Mouse (Mus musculus): ENCODE data around the gene Ppp1cc. TPM values are rescaled to one million over a fixed set of nuclear protein-coding genes. Genes with fewer than 3 reads are reported as not detected.
"Not testable (repeated sequence)": the region's sequence is repeated elsewhere in the genome, so short reads cannot be mapped to it uniquely, and the experiment has no call there.

Gene Ppp1cc
- total RNA-seq, 2 experiments from 2014 or later, result 219 to 431 TPM

DNA sequence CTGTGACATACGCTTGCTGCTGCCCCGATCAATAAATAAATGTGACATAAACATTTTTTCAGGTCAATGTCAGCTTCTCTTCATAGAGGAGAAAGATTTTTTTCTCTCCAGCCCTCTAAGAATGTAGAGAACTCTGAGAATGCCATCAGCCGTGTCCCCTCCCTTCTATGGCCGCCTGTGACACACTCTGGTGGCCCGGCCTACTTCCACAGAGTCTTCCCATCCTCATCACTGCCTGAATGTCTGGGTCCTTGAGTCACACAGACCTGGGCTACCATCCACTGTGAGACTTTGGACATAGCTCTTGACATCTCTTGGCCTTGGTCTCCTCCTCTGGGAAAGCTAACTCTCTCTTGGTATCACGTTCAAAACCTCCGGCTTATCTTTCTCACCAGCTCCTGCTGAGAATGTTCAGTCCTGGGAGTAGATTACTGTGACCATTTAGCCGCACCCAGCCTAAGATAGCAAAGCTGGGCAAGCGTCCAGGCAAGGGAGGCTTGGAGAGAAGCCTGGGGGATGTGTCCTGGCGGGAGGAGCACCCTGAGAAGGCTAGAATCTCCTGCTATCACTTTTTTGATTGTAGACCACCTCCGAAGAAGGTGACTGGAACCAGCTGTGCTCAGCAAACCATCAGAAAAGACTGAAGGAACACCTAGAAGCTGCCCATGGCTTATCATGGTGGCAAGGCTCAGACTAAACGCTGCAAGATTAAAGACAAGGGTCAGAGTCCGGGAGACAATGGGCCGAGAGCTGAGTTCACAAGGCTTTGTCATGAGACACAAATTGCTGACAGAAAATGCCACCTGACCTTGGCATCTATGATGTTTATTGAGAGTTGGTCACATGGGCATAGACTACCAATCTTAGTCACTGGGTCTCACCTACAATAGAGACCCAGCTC, 21.3 kb upstream of the Ppp1cc start:
- peak; percentile 60 for ATAC-seq (replicated peaks; ENCODE audit: poor library complexity)

DNA sequence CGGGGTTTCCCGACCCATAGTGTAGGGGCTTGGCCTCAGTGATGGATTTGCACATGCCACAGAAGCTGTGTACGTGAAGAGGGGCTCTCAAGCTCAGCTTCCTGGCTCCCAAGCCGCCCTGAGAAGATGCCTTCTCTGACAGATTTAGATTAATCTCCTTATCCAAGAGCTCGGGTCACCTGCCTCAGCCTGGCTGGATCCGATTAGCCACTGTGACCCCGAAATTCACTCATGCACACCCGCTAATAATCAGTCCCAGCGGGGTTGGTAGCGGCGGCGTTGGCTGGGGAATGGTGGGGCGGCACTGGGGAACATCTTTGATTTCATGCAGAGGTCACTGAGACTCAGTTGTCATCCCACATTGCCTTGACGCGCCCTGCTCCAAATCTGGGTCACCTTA, 19.2 kb upstream of the Ppp1cc start:
- ATAC-seq (replicated peaks; ENCODE audit: poor library complexity), result no peak

DNA sequence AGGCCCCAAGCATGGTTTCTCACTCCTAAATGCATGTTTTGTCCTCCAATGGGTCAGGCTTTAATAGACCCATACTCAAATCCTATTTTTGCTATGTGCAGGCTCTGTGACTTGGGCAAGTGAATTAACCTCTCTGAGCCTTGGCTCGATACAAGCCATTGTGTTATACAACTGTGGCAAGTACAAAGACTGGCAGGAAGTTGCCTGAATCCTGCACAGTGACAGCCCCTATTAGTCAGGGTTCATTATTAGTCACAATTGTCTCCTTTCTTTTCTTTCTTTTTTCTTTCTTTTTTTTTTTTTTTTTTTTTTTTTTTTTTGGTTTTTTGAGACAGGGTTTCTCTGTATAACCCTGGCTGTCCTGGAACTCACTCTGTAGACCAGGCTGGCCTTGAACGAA, 18.3 kb upstream of the Ppp1cc start:
- not testable (repeated sequence) for ATAC-seq (replicated peaks; ENCODE audit: poor library complexity)

DNA sequence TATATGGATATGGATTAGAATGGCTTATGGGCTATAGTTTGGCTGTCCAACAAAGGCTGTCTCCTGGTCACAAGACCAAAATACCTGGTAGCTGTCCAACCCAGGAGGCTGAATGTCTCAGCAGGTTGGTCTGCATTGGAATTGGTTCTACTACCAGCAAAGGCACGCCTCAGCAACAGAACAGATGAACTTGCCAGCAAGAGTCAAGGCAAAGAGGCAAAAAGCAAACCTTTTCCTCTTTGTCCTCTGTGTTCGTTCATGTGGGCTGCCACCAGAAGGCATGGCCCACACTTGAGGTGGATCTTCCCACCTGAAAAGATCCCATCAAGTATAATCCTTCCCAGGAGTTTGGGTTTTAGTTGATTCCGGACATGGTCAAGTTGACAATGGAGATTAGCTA, 17.4 kb upstream of the Ppp1cc start, which contains the start of gene Ccdc63:
Ccdc63 (minus strand) TSS at position 101 of the 400 bp plus-strand sequence.
- no peak for ATAC-seq (replicated peaks; ENCODE audit: poor library complexity)

DNA sequence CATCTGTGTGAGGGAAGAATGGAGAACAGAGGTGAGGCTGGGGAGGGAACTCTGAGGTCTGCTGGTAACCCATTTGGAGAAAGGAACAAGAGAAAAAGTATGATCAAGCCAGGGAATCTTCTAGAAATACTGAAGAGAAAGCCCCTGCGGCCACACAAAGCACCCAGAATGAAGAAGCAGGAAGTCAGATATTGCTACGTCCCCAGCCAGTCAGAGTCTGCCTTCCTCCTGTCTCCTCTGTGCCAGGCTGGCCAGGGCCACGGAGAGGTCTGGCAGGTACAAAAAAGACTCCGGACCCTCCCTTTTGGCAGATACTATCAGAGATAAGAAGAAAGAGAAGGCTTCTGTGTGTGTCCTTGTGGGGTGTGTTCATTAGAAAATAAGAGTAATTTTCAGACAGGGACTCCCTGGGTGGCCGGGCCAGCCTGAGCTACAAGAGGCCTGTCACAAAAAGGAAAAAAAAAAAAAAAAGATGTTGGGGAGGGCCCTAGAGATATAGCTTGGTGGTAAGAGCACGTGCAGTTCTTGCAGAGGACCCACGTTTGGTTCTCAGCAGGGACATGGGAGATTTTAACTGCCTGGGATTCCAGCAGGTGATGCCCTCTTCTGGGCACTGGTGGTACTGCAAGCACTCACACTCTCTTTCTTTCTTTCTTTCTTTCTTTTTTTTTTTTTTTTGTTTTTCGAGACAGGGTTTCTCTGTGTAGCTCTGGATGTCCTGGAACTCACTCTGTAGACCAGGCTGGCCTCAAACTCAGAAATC, 15.7 kb upstream of the Ppp1cc start:
- peak; percentile 68 for ATAC-seq (replicated peaks; ENCODE audit: poor library complexity)

- no peak for ATAC-seq (replicated peaks; ENCODE audit: poor library complexity)
Observed at GRCm38 (mm10) chr5:122143543-122143942, 14.5 kb upstream of the Ppp1cc start.

DNA sequence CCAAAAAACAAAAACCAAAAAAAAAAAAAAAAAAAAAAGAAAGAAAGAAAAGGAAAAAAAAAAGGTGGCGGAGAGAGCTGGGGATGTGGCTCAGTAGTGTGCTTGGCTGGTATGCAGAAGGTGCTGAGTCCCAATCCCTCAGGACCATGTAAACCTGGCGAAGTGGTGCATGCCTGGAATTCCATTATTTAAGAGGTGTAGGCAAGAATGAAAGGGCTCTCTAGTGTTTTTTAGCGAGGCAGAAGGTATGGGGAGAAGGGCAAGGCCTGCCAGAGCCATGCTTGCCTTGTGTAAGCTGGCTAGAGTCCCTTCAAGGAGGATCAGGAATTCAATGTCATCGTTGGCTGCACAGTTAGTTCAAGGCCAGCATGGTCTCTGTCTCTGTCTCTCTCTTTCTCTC, 13.3 kb upstream of the Ppp1cc start:
- ATAC-seq (replicated peaks; ENCODE audit: poor library complexity), result no peak

- peak; percentile 88 for ATAC-seq (replicated peaks; ENCODE audit: poor library complexity)
Observed at GRCm38 (mm10) chr5:122145381-122146055, 12.6 kb upstream of the Ppp1cc start.

- ATAC-seq (replicated peaks; ENCODE audit: poor library complexity), result peak; percentile 17; the same call in 1 of the 2 replicates
Observed at GRCm38 (mm10) chr5:122146056-122146580, 12.0 kb upstream of the Ppp1cc start.

DNA sequence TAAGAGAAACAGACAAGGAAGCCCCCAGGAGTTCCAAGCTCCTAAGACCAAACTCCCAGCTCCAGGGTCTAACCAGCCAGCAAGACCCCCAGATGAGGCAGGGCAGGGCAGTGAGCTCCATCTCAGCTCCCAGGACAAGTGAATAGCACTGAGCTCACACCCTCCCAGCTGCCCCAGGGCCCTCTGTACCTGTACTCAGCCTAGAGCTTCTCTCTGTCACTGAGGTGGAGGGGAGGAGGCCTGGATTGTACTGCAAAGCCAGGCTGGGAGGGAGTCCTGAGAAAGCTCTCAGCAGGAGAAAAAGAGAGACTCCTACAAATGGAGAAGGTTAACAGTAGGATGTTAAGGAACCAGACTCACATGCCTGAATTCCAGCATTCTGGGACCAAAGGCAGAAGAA, 11.5 kb upstream of the Ppp1cc start:
- ATAC-seq (replicated peaks; ENCODE audit: poor library complexity), result no peak

GRCm38 (mm10) chr5:122148107-122148506, 10.0 kb upstream of the Ppp1cc start:
- no peak for ATAC-seq (replicated peaks; ENCODE audit: poor library complexity)

DNA sequence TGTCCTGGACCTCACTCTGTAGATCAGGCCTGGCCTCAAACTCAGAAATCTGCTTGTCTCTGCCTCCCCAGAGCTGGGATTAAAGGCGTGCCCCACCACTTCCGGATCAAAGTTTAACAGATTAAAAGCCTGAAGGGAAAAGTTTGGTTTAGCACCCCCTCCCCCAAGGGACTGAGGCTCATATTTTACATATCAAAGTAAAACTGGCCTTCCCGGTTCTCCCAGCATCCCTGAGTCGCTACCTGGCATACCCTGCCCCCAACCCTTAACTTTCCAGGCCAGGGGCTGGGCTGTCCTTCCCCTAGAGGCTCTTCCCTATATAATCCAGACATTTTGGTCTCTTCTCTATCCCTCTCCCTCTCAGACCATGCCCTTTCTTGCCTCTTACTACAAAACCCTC, 8.8 kb upstream of the Ppp1cc start:
- no peak for ATAC-seq (replicated peaks; ENCODE audit: poor library complexity)

DNA sequence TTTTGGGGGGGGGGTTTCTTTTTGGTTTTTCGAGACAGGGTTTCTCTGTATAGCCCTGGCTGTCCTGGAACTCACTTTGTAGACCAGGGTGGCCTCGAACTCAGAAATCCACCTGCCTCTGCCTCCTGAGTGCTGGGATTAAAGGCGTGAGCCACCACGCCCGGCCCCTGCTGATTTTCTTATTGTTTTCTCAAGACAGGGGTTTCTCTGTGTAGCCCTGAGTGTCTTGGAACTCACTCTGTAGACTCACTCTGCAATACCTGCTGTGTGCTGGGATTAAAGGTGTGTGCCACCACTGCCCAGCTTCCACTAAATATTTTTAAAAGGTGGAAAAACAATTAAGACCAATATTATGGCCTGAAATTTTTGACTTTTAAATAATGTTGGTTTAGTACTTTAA, 5.6 kb upstream of the Ppp1cc start:
- ATAC-seq (replicated peaks; ENCODE audit: poor library complexity), result not testable (repeated sequence)

GRCm38 (mm10) chr5:122154006-122154405, 4.1 kb upstream of the Ppp1cc start:
- ATAC-seq (replicated peaks; ENCODE audit: poor library complexity), result no peak

DNA sequence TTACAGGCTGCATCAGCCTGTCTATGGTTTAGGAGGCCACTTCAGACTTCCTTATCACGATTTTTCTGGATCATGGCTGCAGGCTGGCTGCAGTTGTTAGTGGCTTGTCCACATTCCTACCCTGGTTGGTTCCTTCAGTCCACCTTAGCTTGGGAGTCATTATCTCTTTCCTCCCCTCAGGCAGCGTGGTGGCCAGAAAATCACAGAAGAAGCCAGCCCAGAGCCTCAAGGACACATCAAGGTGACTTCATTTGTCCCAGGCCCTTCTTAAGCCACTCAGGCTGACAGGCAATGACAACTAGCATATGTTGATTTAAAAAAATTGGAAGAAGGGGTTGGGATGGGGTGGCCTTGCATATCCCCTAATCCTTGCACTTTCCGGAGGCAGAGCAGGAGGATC, 3.3 kb upstream of the Ppp1cc start:
- no peak for ATAC-seq (replicated peaks; ENCODE audit: poor library complexity)

DNA sequence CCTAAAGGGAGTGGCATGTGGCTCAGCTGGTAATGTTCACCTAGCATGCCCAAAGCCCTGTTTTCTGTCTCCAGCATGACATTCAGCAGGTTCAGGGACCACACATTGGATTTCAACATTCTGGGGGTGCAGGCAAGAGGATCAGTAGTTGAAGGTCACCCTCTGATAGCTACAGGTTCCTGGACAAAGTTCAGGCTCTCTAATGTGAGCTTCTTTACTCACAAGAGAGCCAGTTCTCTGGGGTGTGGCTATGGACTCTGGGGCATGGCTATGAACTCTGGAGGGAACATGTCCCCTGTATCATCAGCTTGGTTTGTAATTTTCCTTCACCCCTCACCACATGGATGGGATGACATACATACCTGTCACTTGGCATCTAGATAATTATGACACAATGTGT, 2.5 kb upstream of the Ppp1cc start:
- ATAC-seq (replicated peaks; ENCODE audit: poor library complexity), result no peak

- no peak for ATAC-seq (replicated peaks; ENCODE audit: poor library complexity)
Observed at GRCm38 (mm10) chr5:122156486-122156885, 1.6 kb upstream of the Ppp1cc start.

- ATAC-seq (replicated peaks; ENCODE audit: poor library complexity), result no peak
Observed at GRCm38 (mm10) chr5:122158557-122159515, 758 bp downstream of the Ppp1cc start.

GRCm38 (mm10) chr5:122163194-122163593, 5.1 kb downstream of the Ppp1cc start:
- ATAC-seq (replicated peaks; ENCODE audit: poor library complexity), result no peak

DNA sequence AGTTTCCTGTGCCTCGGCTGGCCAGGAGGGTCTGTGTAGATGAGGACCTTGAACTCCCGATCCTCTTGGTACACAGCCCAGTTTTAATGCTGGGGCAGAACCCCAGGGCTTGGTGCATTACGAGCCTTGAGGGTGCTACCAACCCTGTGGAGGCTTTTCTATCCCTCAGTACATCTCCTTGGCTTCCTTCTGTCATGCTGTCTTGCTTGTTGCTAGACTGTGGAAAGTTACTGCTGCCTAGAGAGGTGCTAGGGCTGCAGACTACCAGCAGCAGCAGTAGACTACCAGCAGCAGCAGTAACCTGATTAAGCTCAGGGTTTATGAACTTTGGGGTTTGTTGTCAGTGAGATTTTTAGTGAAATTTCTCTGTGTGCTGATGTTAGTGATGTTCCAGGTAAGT, 5.9 kb downstream of the Ppp1cc start:
- no peak for ATAC-seq (replicated peaks; ENCODE audit: poor library complexity)
